Mouse (Mus musculus) olfactory bulb, adult 2 months (tissue): ENCODE measurements at regions not wholly inside any gene's neighbourhood (a gene's known extent, or its start where the extent isn't known, plus 50 kb on each side); places are given as distances from the start of the nearest gene placed in this dataset.

Source experiments
- H3K27ac ChIP-seq: fragments of 200-500 bp; 2 replicates; pipeline ENCODE4 v1.5.1; 2012; ENCODE audit warnings: low read depth, low read length; ENCODE audit not compliant: insufficient read depth
- H3K4me1 ChIP-seq: fragments of 200-500 bp; 2 replicates; pipeline ENCODE4 v1.6.1; 2012; ENCODE audit warnings: low read length; ENCODE audit not compliant: control insufficient read depth, insufficient read depth
- H3K4me3 ChIP-seq: fragments of 200-500 bp; 2 replicates; pipeline ENCODE4 v1.5.1; 2012; ENCODE audit warnings: mild to moderate bottlenecking, low read depth, low read length, moderate library complexity; ENCODE audit not compliant: insufficient read depth
- CTCF ChIP-seq: fragments of 200-500 bp; IDR thresholded peaks from 2 replicates; pipeline ENCODE4 v1.5.1; 2012; ENCODE audit warnings: low read depth, mild to moderate bottlenecking, low read length, moderate library complexity; ENCODE audit not compliant: insufficient read depth
- POLR2A ChIP-seq: fragments of 200-500 bp; IDR thresholded peaks from 2 replicates; pipeline ENCODE4 v1.6.1; 2012; ENCODE audit warnings: mild to moderate bottlenecking, low read depth, low read length, moderate library complexity; ENCODE audit not compliant: insufficient read depth
- WGBS: fragments of 180-500 bp; shearing (Covaris S2); methylation state at CpG from one replicate; pipeline ENCODE4 v1.1.7; 2018; 5-methylcytosine and 5-hydroxymethylcytosine counted together

DNA sequence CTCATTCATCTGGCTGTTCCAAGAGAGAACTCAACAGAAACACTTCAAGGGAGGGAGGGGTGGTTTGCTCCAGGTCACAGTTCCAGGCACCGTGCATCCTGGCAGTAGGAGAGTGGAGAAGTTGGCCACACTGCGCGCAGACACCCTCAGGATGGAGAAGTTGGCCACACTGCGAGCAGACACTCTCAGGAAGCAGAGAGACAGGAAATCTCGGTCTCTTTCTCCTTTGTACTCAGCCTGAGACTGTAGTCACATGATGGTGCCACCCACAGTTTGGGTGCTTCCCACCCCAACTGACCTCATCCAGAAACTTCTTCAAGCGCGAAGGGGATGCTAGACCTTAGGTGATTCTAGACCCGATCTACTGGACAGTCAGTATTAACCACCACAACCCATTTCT lies 170.4 kb downstream of the Bcl11b start:
- Histone ChIP-seq H3K4me3 (no peak overlapping the region), H3K27ac (no peak overlapping the region), H3K4me1 (no peaks in the 10 kb centered on the region)
- no peak for TF ChIP-seq CTCF
- no peak for TF ChIP-seq POLR2A
- 97% methylated on average over 8 of the region's 8 CpGs for WGBS

- WGBS, result 91% methylated on average over 5 of the region's 5 CpGs
- no peak overlapping the region for H3K4me3 ChIP-seq
- TF ChIP-seq POLR2A (no peak), CTCF (no peak)
- no peaks in the 10 kb centered on the region for H3K4me1 ChIP-seq
- H3K27ac ChIP-seq, result no peak overlapping the region
These were observed 168.9 kb downstream of the Bcl11b start for GRCm38 (mm10) chr12:107834512-107834911.

- WGBS, result 69% methylated on average over 12 of the region's 12 CpGs
- Histone ChIP-seq H3K27ac (no peak overlapping the region), H3K4me1 (no peaks in the 10 kb centered on the region), H3K4me3 (no peak overlapping the region)
- TF ChIP-seq CTCF, result no peak
These were observed 165.7 kb downstream of the Bcl11b start for GRCm38 (mm10) chr12:107837741-107838140.

DNA sequence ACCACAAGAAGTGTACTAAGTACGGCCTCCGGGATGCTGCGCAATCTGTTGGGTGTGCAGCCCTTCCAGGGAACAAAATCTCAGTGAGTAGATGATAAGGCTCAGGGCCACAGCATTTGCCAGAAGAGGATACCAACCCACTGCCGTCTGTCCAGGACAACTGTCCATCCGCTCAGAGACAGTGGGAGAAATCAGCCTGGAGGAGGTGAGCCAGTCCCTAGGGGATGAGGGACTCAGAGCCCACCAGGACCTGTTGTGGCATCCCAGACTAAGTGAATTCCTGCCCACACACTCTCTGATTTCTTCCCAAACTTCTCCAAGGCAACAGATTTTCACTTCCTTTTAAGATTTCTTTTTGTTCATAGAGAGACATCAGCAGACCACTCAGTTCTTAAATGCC lies 158.8 kb downstream of the Bcl11b start:
- 91% methylated on average over 5 of the region's 5 CpGs for WGBS
- TF ChIP-seq CTCF (no peak), POLR2A (no peak)
- H3K4me3 ChIP-seq, result no peak overlapping the region

DNA sequence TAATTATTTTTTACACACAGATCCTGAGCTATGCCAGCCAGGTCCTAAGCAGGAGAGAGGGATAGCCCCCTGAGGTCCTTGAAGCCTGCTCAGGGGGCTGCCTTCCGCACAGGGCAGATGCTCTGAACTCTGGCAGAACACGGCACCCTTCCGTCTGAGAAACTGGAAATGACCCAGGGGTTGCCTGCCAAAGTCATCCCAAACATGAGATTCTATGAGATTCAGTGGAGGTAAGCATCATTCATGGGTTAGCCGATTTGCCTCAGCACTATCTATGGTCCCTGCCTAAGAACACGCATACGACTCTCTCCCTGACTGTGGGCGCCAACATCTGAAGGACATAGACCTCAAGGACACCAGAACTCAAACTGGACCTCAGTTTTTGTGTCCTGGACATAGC lies 152.8 kb downstream of the Bcl11b start:
- H3K27ac ChIP-seq, result no peak overlapping the region
- H3K4me1 ChIP-seq, result no peaks in the 10 kb centered on the region
- no peak overlapping the region for H3K4me3 ChIP-seq
- TF ChIP-seq POLR2A, result no peak
- no peak for TF ChIP-seq CTCF
- 85% methylated on average over 7 of the region's 7 CpGs for WGBS

More for the DNA sequence above, 158.8 kb downstream of the Bcl11b start:
- H3K4me1 ChIP-seq, result no peaks in the 10 kb centered on the region
- no peak overlapping the region for H3K27ac ChIP-seq

DNA sequence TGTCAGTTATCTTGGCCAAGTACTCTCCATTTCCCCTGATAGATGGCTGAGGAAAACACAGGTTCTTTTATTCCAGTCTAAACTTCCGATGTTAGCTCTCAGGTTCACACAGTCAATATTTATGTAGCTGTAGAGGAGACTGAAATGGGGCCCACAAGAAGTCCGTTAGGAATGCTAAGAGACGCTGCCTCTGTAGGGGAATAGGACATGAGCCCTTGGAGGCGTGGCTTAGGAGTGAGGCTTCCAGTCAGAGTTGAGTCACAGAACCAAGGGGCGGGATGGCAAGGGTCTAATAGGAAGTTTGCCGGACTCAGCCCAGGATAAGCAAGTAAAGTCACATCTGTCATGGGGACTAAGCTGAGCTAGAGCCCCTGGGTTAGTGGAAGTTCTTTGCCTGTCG lies 150.5 kb downstream of the Bcl11b start:
- no peak for TF ChIP-seq CTCF
- no peak for TF ChIP-seq POLR2A
- Histone ChIP-seq H3K27ac (no peak overlapping the region), H3K4me3 (no peak overlapping the region), H3K4me1 (no peaks in the 10 kb centered on the region)
- 87% methylated on average over 7 of the region's 7 CpGs for WGBS

- no peak overlapping the region for H3K27ac ChIP-seq
- H3K4me3 ChIP-seq, result no peak overlapping the region
- peaks cover 5% of the 10 kb centered on the region; the same call in 1 of the 2 replicates for H3K4me1 ChIP-seq
- no peak for TF ChIP-seq POLR2A
- TF ChIP-seq CTCF, result no peak
- WGBS, result 91% methylated on average over 4 of the region's 4 CpGs
These were observed 147.9 kb downstream of the Bcl11b start for GRCm38 (mm10) chr12:107855547-107855946.

- H3K27ac ChIP-seq, result no peak overlapping the region
- no peak overlapping the region for H3K4me3 ChIP-seq
- H3K4me1 ChIP-seq, result peaks cover 5% of the 10 kb centered on the region; the same call in 1 of the 2 replicates
- 84% methylated on average over 6 of the region's 6 CpGs for WGBS
- TF ChIP-seq POLR2A, result no peak
- TF ChIP-seq CTCF, result no peak
These were observed 146.9 kb downstream of the Bcl11b start for GRCm38 (mm10) chr12:107856421-107857043.

DNA sequence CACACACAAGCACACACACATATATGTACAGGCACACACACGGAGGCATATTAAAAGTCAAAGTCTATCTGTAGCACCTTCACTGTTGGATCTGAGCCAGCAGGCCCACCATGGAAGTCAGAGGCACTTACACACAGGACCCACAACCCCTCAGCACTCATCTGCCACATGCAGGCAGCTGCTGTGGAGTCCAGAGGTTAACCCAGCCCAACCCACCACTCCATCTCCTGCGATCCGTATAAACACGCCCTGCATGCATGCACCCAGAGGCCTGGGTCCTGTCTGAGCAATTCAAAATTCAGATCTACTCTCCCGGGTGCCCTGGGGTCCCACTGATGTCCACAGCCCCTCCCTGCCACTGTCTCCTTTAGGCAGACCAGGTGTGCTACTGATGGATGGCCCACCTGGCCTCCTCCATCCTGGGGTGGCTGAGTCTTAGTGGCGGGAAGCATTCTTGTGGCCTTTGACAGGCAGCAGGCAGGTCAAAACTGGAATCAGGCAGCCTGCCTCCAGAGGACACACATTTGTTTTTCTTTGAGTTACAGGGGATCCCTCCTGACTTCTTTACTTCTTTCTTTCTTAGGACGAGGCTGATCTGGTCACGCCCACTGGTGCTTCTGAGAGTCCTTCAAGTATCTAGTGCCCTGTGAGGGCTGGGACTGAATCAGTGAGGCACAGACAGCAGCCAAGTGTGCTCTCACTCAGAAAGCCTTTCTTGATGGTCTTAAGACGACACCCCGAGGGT lies 144.7 kb downstream of the Bcl11b start:
- Histone ChIP-seq H3K4me3 (no peak overlapping the region), H3K27ac (no peak overlapping the region), H3K4me1 (peaks cover 5% of the 10 kb centered on the region; the same call in 1 of the 2 replicates)
- TF ChIP-seq CTCF (no peak), POLR2A (no peak)
- WGBS, result 86% methylated on average over 10 of the region's 10 CpGs
